Mouse (Mus musculus): Measurements from ENCODE around the gene Cog7.

Cog7 gene

DNA sequence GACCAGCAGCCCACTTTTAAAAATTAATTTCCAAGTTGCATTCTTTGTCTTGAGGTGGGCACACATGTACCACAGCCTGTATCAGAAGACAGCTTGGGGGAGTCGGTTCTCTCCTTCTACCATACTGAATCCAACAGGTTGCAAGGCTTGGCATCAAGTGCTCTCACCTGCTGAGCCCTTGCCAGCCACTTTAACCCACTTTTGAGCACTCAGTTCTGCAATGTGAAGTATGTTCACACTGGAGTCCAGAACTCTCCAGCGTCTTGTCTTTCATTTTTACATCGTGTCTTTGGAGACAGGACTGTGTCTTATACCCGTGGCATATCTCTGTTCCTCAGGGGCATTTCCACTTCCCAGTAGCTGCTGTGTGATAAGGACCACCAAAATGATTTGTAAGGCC, 101.3 kb downstream of the Cog7 start:
- DNase-seq = no peak

DNA sequence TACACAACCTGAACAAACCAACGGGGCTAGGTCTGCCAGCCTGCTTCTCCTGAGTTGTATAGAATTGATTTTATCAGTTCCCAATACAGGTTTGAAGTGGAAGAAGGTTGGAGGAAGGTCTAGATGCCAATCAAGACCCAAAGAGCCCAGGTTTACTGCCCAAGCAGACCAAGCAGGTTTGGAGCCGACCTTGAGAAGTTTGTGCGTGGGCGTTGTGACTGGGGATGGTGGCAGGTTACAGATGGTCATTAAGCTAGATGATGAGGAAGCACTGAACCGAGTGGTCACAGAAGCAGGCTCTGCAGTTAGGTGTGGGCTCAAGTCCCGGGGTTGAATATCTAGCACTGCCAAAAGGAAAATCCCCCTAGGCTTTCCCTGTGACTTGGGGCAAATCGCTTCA, 106.7 kb downstream of the Cog7 start:
- no peak for DNase-seq

GRCm38 (mm10) chr7:121873998-121874397, 107.5 kb downstream of the Cog7 start:
- DNase-seq = peak; percentile 16

DNA sequence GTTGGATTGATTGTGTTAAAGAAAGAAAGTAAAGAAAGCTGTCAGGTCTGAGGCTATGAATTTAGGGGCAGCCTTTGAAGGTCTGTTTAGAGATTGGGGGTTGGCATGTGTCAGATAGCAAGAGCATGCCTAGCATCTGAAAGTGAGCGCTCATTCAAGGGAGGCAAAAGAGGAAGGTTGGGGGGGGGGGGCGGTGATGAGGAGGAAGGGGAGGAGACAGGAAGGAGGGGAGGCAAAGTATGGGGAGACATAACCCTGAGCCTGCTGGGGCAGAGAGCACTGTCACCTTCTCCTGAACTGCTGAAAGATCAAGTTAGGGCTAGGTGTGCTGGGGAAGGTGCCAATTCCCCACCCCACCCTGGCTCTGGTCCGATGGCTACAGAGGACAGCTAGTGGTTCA, 109.9 kb downstream of the Cog7 start:
- DNase-seq = no peak

DNA sequence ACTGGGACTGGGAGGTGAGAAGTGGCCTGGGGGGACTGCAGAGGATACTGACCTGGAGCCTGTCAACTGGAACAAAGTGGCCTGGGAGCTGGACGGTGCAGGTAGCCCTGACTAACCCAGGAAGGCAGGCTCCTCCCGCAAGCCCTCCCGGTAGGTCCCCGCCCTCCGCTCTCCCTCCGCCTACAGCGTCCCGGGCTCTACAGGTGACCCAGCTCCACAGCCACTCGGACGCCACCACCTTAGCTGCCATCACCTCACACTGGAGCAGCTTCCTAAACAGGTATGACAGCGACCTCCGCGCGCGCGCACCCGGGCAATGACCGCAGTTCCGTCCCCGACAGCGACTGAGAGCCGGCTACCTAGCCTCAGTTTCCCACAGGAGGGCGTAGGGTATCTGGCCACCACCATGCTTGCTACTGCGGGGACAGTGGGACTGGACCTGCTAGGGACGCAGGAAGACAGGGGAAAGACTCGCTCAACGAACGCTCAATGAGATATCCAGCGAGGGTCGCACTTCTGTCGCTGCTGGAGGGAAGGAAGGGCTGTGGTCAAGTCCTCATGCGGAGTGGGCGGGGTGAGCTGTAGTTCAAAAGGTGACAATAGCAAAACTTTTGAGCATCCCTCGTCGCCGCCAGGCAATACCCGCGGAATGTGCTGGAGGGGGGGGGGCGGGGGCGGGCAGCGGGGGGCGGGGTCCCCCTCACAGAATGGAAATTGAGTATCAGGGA, 116.5 kb downstream of the Cog7 start, which contains the start of gene Scnn1b:
Gene Scnn1b, plus strand, starts transcription at position 181 of the 728 bp plus-strand sequence.
- peak; percentile 15 for DNase-seq

- DNase-seq = no peak
These were observed 122.6 kb downstream of the Cog7 start for GRCm38 (mm10) chr7:121858939-121859338.

GRCm38 (mm10) chr7:121857177-121857884, 124.2 kb downstream of the Cog7 start:
- no peak for DNase-seq

GRCm38 (mm10) chr7:121848537-121849168, 132.9 kb downstream of the Cog7 start:
- no peak for DNase-seq

- DNase-seq = no peak
These were observed 135.5 kb downstream of the Cog7 start for GRCm38 (mm10) chr7:121845964-121846363.

GRCm38 (mm10) chr7:121842234-121842633, 139.3 kb downstream of the Cog7 start:
- DNase-seq = no peak

GRCm38 (mm10) chr7:121840810-121841209, 140.7 kb downstream of the Cog7 start:
- no peak for DNase-seq

GRCm38 (mm10) chr7:121836827-121837226, 144.7 kb downstream of the Cog7 start:
- DNase-seq = no peak

DNA sequence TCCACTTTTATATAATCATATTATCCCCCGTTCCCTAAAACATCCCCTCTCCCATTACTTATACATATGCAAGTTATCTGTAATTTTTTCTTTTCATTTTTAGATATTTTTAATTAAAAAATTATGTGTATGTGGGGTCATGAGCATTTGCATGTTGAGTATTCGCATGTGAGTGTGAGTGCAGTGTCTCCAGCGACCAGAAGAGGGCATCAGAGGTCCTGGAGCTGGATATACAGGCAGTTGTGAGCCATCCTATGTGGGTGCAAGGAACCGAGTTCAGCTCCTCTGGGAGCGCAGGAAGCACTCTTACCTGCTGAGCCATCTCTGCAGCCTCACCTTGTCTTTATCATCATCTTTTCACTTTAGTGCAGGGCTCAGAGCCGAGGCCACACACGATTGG, 146.1 kb downstream of the Cog7 start:
- no peak for DNase-seq
